14 mouse cellular contexts compared by ENCODE assay signal in genomic region chr6:55420869-55421361, GRCm38 (mm10). TPM values are rescaled to one million over a fixed set of nuclear protein-coding genes. Genes with fewer than 3 reads are reported as not detected.
DNase-seq lines count a peak whose midpoint lies in the region; ATAC-seq and TF ChIP-seq lines count a peak whose summit lies in the region.
"Had no signal": no experiment of that assay in that cellular context is flagged by ENCODE, and none has a peak within 500 bp of the region (broad histone marks: within the 10 kb centered on the region; RNA-seq: fewer than 3 reads in every experiment).

No protein-coding gene starts in this region.

- H3K4me3 ChIP-seq in left cerebral cortex, adult 2 months = no peak overlapping the region
- no peak overlapping the region for H3K4me3 ChIP-seq in hindbrain, embryonic 12.5 days
- H3K4me3 ChIP-seq in midbrain, postnatal 0 days (ENCODE audit: low read depth, low read length) = no peak overlapping the region
- H3K4me3 ChIP-seq: limb, embryonic 15.5 days had no signal

- peak; percentile 69 for ATAC-seq in hindbrain, embryonic 12.5 days (ENCODE audit: low FRiP score)
- peak; percentile 79 for ATAC-seq in midbrain, postnatal 0 days (ENCODE audit: low FRiP score)
- ATAC-seq in monocyte, adult 5-6 weeks (replicated peaks; ENCODE audit: insufficient number of reproducible peaks, low FRiP score, low TSS enrichment, poor library complexity, severe bottlenecking) = no peak

- H3K9ac ChIP-seq in hindbrain, embryonic 12.5 days = no peak overlapping the region
- no peak overlapping the region for H3K9ac ChIP-seq in midbrain, postnatal 0 days (replicated peaks; ENCODE audit: low read length, poor library complexity, severe bottlenecking)
- H3K9ac ChIP-seq: limb, embryonic 15.5 days had no signal

- H3K9me3 ChIP-seq in hindbrain, embryonic 12.5 days (replicated peaks) = no peaks in the 10 kb centered on the region
- no peaks in the 10 kb centered on the region for H3K9me3 ChIP-seq in midbrain, postnatal 0 days (ENCODE audit: low read length)
- H3K9me3 ChIP-seq: limb, embryonic 15.5 days had no signal

- no peaks in the 10 kb centered on the region for H3K27me3 ChIP-seq in hindbrain, embryonic 12.5 days
- H3K27me3 ChIP-seq in midbrain, postnatal 0 days (ENCODE audit: insufficient read depth, low read length) = no peaks in the 10 kb centered on the region
- H3K27me3 ChIP-seq: limb, embryonic 15.5 days had no signal

- no peaks in the 10 kb centered on the region for H3K36me3 ChIP-seq in hindbrain, embryonic 12.5 days
- H3K36me3 ChIP-seq in midbrain, postnatal 0 days (ENCODE audit: insufficient read depth, low read length) = no peaks in the 10 kb centered on the region
- H3K36me3 ChIP-seq: limb, embryonic 15.5 days had no signal

- peak; percentile 52 to 65 for DNase-seq in left cerebral cortex, postnatal 10 days (ENCODE audit: extremely low spot score in 1 of 2, low spot score in 2 of 2)
- DNase-seq in left cerebral cortex, adult 2 months (ENCODE audit: extremely low spot score in 1 of 2, low spot score in 2 of 2) = no peak
- peak; percentile 60 for DNase-seq in embryo, embryonic 11 days
- DNase-seq in midbrain, postnatal 0 days (ENCODE audit: low spot score) = peak; percentile 80
- no peak for DNase-seq in kidney, adult 8-10 months
- no peak for DNase-seq in left cerebral cortex, postnatal 36 days (ENCODE audit: low spot score in 2 of 2)
- DNase-seq: gastrocnemius, postnatal 10 days; heart, postnatal 10 days; thymus, adult 18-20 months had no signal

- intact Hi-C loops in left cerebral cortex, postnatal 10 days (cut with DNase I) = no loop called here
- intact Hi-C loops in left cerebral cortex, adult 2 months (cut with DNase I) = no loop called here
- intact Hi-C loops in left cerebral cortex, postnatal 36 days (cut with DNase I) = no loop called here

- WGBS in hindbrain, embryonic 12.5 days = 6% methylated on average over 1 of the region's 1 CpGs
- WGBS in midbrain, postnatal 0 days = 0% methylated on average over 1 of the region's 1 CpGs

- H3K27ac ChIP-seq in left cerebral cortex, adult 2 months = no peak overlapping the region
- H3K27ac ChIP-seq in hindbrain, embryonic 12.5 days = no peak overlapping the region
- peak overlapping the region; percentile 80 for H3K27ac ChIP-seq in midbrain, postnatal 0 days (ENCODE audit: low read depth, low read length)
- H3K27ac ChIP-seq: kidney, postnatal 0 days; limb, embryonic 15.5 days had no signal

- TF ChIP-seq CTCF in left cerebral cortex, adult 2 months (IDR thresholded peaks at IDR 0.05) = no peak
- no peak for TF ChIP-seq CTCF in midbrain, postnatal 0 days (IDR thresholded peaks at IDR 0.05)

- peaks cover 14% of the 10 kb centered on the region for H3K4me1 ChIP-seq in hindbrain, embryonic 12.5 days
- H3K4me1 ChIP-seq in midbrain, postnatal 0 days (ENCODE audit: insufficient read depth, low read length) = peaks cover 12% of the 10 kb centered on the region; the same call in 1 of the 2 replicates
- H3K4me1 ChIP-seq: limb, embryonic 15.5 days had no signal

- H3K4me2 ChIP-seq in hindbrain, embryonic 12.5 days (replicated peaks) = no peak overlapping the region
- H3K4me2 ChIP-seq in midbrain, postnatal 0 days (ENCODE audit: low read depth, low read length, poor library complexity, severe bottlenecking) = no peak overlapping the region
- H3K4me2 ChIP-seq: limb, embryonic 15.5 days had no signal

RNA-seq across cellular contexts. Expression of gene Adcyap1r1, which starts 30.9 kb away (rescaled TPM):
- 100 to 1,000 TPM; 137 to 142 TPM for total RNA-seq in left cerebral cortex, postnatal 10 days (2021)
- total RNA-seq in left cerebral cortex, adult 2 months (2021) = 100 to 1,000 TPM; 118 to 121 TPM
- 36.6 and 44.5 TPM in 2 replicates for polyA plus RNA-seq in hindbrain, embryonic 12.5 days (2016; fragmentation: Nextera tagmentation; extraction: Ambion mirVana)
- 207 and 209 TPM in 2 replicates for total RNA-seq in midbrain, postnatal 0 days (2014; rRNA removed)
- polyA plus RNA-seq in midbrain, postnatal 0 days (2015; fragmentation: Nextera tagmentation; extraction: Ambion mirVana) = 68.6 and 72.5 TPM in 2 replicates
- total RNA-seq in monocyte, adult 5-6 weeks (2017) = not detected in 3 replicates
- total RNA-seq in left cerebral cortex, postnatal 36 days (2021) = 100 to 1,000 TPM; 110 to 124 TPM

RNA-seq across cellular contexts. Expression of gene Ghrhr, which starts 44.8 kb away (rescaled TPM):
- total RNA-seq in left cerebral cortex, postnatal 10 days (2021) = not detected
- total RNA-seq in left cerebral cortex, adult 2 months (2021) = not detected
- polyA plus RNA-seq in hindbrain, embryonic 12.5 days (2016; fragmentation: Nextera tagmentation; extraction: Ambion mirVana) = not detected in 2 replicates
- not detected in 2 replicates for total RNA-seq in midbrain, postnatal 0 days (2014; rRNA removed)
- not detected in 2 replicates for polyA plus RNA-seq in midbrain, postnatal 0 days (2015; fragmentation: Nextera tagmentation; extraction: Ambion mirVana)
- not detected in 3 replicates for total RNA-seq in monocyte, adult 5-6 weeks (2017)
- not detected for total RNA-seq in left cerebral cortex, postnatal 36 days (2021)
- total RNA-seq: gastrocnemius, postnatal 10 days; heart, postnatal 10 days; megakaryocyte, adult 5-6 weeks had no signal
- polyA plus RNA-seq: limb, embryonic 15.5 days had no signal

Comparison
In these comparisons a context has a peak if more than half of its experiments do, and no peak if none do; other contexts are left out.
1. DNase-seq: peak in left cerebral cortex, postnatal 10 days (2 of 2), embryo, embryonic 11 days (single experiment) and midbrain, postnatal 0 days (single experiment); none in left cerebral cortex, adult 2 months (0 of 2), kidney, adult 8-10 months (0 of 2) and left cerebral cortex, postnatal 36 days (0 of 2).
2. RNA of gene Adcyap1r1, which starts 30.9 kb away (total RNA-seq): 207 to 209 TPM in midbrain, postnatal 0 days, 137 to 142 TPM in left cerebral cortex, postnatal 10 days, 110 to 124 TPM in left cerebral cortex, postnatal 36 days and 118 to 121 TPM in left cerebral cortex, adult 2 months; not detected in monocyte, adult 5-6 weeks; every median in the first group is over 100 times any median in the second.